Mouse (Mus musculus) cortical plate, adult 2 months (tissue): ENCODE data around the gene Smim15. TPM values are rescaled to one million over a fixed set of nuclear protein-coding genes. Genes with fewer than 3 reads are reported as not detected.
A peak's percentile ranks its signal among the peaks of the same experiment; 100 is the strongest.

Source experiments
- H3K27ac ChIP-seq: fragments of 200-500 bp; 2 replicates; pipeline ENCODE4 v1.5.1; 2012; ENCODE audit warnings: low read length, control low read depth, inconsistent platforms; ENCODE audit not compliant: insufficient read depth
- H3K4me1 ChIP-seq: fragments of 200-500 bp; 2 replicates; pipeline ENCODE4 v1.6.1; 2011; ENCODE audit warnings: low read length; ENCODE audit not compliant: control insufficient read depth, insufficient read depth
- H3K4me3 ChIP-seq: fragments of 200-500 bp; 2 replicates; pipeline ENCODE4 v1.5.1; 2011; ENCODE audit warnings: mild to moderate bottlenecking, low read length, control low read depth; ENCODE audit not compliant: insufficient read depth
- CTCF ChIP-seq: fragments of 200-500 bp; IDR thresholded peaks from 2 replicates; pipeline ENCODE4 v1.5.1; 2011; ENCODE audit warnings: mild to moderate bottlenecking, control low read depth, low read length; ENCODE audit not compliant: insufficient read depth; ENCODE audit errors: extremely low read depth
- POLR2A ChIP-seq: fragments of 200-500 bp; IDR thresholded peaks from 2 replicates; pipeline ENCODE4 v1.6.1; 2011; ENCODE audit warnings: mild to moderate bottlenecking, low read length, control low read depth; ENCODE audit not compliant: insufficient read depth; ENCODE audit errors: extremely low read depth
- polyA plus RNA-seq: library from polyadenylated mRNA; depleted of rRNA; stranded (reverse); fragments of >200 nt; gene quantifications from 2 replicates; pipeline ENCODE4 v1.2.3, GENCODE M21; 2012

Gene Smim15
- polyA plus RNA-seq, 1 experiment, result 50.3 TPM

DNA sequence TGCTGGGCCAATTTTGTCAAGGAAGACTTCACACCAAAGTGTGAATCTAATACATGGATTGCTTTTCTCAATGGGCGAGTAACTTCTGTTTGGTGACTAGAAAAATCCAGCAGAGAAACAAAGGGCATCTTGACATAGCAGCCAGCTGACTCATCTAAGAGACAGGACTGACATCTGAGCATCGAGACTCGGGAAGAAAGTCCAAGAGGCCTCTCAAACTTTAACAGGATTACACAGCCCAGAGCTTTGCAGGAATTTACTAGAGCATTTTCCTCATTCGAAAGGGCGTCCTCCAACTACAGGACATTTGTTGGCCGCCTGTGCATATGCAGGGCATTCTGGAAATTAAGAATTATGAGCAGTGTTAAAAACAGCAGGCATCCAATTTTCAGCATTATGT lies 4.9 kb upstream of the Smim15 start:
- H3K4me3 ChIP-seq, result no peak overlapping the region

GRCm38 (mm10) chr13:108039902-108040301 lies 4.3 kb upstream of the Smim15 start:
- no peak overlapping the region for H3K27ac ChIP-seq
- TF ChIP-seq CTCF (no peak), POLR2A (no peak)
- peaks cover 6% of the 10 kb centered on the region; the same call in 1 of the 2 replicates for H3K4me1 ChIP-seq
- H3K4me3 ChIP-seq, result no peak overlapping the region

More for the DNA sequence above, 4.9 kb upstream of the Smim15 start:
- Histone ChIP-seq H3K4me1 (peaks cover 6% of the 10 kb centered on the region; the same call in 1 of the 2 replicates), H3K27ac (no peak overlapping the region)
- TF ChIP-seq POLR2A, result no peak
- no peak for TF ChIP-seq CTCF

GRCm38 (mm10) chr13:108040451-108040850 lies 3.8 kb upstream of the Smim15 start:
- TF ChIP-seq CTCF (no peak), POLR2A (no peak)
- peaks cover 6% of the 10 kb centered on the region; the same call in 1 of the 2 replicates for H3K4me1 ChIP-seq
- no peak overlapping the region for H3K4me3 ChIP-seq
- no peak overlapping the region for H3K27ac ChIP-seq

- no peak overlapping the region for H3K27ac ChIP-seq
- H3K4me1 ChIP-seq, result peaks cover 8% of the 10 kb centered on the region; the same call in 1 of the 2 replicates
Observed at GRCm38 (mm10) chr13:108041358-108041757, 2.9 kb upstream of the Smim15 start.

DNA sequence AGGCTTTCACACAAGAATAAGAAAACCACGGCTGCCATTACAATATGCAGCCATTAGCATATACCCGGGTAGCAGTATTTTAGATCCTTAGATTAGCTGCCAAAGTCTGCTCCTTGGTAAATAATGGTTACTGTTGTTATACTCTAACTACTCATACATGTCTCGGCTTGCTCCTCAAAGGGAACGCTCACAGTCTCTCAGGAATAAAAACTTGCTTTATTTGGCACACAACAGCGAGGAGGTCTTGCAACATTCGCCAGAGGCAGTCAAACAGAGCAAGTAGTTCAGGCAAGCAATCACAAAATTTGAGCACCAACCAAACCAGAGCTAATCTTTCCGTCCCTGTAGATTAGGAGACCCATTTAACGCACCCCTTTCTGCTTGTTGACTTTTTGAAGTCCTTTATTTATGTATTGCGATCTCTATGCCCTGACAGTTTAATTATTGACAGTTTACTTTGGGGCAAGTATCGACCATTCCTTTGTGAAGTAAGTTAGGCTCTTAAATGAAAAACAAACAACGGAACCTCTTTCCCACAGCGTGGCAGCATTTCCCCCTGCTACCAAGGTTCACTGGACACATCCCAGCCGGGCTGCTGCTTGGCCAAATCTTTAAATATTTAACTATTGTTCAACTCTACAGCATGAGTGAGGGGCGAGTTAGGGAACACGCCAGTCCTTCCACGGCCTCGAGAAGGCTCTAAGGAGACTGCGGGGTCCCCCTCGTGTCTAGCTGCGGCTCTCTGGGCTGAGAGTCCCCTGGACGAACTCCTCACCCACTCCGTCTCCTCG lies 620 bp upstream of the Smim15 start:
- TF ChIP-seq POLR2A, result no peak
- TF ChIP-seq CTCF, result no peak
- Histone ChIP-seq H3K4me1 (peaks cover 10% of the 10 kb centered on the region), H3K27ac (peak overlapping the region; percentile 94)

More at GRCm38 (mm10) chr13:108041358-108041757, 2.9 kb upstream of the Smim15 start:
- TF ChIP-seq CTCF (peak; percentile 81), POLR2A (no peak)
- H3K4me3 ChIP-seq, result no peak overlapping the region

DNA sequence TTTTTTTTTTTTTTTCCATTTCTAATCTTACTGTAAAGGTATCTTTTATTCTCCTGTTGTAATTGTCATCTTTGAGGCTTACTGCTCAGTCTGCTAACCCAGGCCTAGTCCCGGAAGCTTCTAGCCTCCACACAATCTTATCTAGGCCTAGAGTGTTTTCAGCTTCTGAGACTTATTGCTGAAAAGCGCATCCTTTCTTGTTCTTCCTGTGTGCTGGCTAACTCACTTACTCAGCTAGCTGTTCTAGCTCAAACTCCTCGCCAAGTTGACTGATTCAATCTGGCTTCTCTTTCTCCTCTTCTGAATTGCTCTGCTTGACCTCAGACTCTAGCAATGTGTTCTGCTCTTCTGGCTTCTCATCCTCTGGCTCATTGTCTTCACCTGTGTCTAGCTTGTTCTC lies 1.4 kb downstream of the Smim15 start:
- TF ChIP-seq CTCF (no peak), POLR2A (no peak)
- Histone ChIP-seq H3K4me3 (no peak overlapping the region), H3K4me1 (peaks cover 10% of the 10 kb centered on the region), H3K27ac (no peak overlapping the region)

More for the DNA sequence above, 620 bp upstream of the Smim15 start:
- H3K4me3 ChIP-seq, result peak overlapping the region; percentile 95

DNA sequence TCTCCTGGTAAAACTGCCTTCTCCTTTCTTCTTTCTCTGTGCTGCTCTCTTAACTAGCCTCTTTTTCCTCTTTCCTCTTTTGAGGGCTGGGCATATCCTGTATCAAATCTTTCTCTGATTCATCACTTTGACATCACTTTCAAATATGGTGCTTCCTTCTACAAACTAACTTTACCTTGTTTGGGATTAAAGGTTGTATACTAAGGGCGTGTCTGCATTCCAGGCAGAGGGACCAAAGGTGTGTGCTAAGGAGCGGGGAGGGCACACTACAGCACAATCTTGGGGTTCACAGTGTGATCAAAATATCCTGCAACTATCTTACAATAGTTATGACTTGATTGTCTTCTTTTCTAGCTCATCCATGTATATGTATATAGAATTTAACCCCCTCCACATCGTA lies 1.8 kb downstream of the Smim15 start:
- H3K27ac ChIP-seq, result no peak overlapping the region
- H3K4me3 ChIP-seq, result no peak overlapping the region
- TF ChIP-seq CTCF, result no peak
- no peak for TF ChIP-seq POLR2A
- peaks cover 10% of the 10 kb centered on the region for H3K4me1 ChIP-seq

DNA sequence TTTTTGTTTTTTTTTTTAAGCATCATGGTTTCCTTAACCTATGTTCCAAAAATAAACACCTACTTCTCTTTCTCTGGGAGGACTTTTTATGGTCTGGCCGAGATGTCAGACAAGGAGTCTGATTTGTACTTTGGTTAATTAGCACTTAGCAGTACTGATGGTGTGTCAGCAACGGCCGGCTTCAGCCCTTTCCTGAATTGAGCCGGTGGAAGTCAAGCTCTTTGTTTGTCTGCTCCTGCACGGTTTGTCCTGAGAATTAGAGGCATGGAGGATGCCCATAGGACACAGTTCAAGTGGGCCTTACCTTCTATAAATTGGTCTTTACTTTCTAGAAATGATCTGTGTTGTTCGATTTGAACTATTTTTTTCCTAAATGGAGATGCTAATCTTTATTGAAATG lies 2.6 kb downstream of the Smim15 start:
- H3K27ac ChIP-seq, result no peak overlapping the region
- TF ChIP-seq CTCF (no peak), POLR2A (no peak)
- peaks cover 10% of the 10 kb centered on the region for H3K4me1 ChIP-seq
- no peak overlapping the region for H3K4me3 ChIP-seq

- TF ChIP-seq CTCF, result no peak
- no peak for TF ChIP-seq POLR2A
- Histone ChIP-seq H3K27ac (no peak overlapping the region), H3K4me3 (no peak overlapping the region), H3K4me1 (peaks cover 10% of the 10 kb centered on the region)
Observed at GRCm38 (mm10) chr13:108047364-108047763, 3.1 kb downstream of the Smim15 start.

GRCm38 (mm10) chr13:108056896-108057295 lies 12.7 kb downstream of the Smim15 start:
- no peak for TF ChIP-seq POLR2A
- no peak for TF ChIP-seq CTCF
- Histone ChIP-seq H3K4me3 (no peak overlapping the region), H3K4me1 (peaks cover 7% of the 10 kb centered on the region), H3K27ac (no peak overlapping the region)
